Comparison of ENCODE assay signal across 12 mouse cellular contexts in genomic region chr7:58693342-58693741, GRCm38 (mm10). TPM values are rescaled to one million over a fixed set of nuclear protein-coding genes. Genes with fewer than 3 reads are reported as not detected.
A peak's percentile ranks its signal among the peaks of the same experiment; 100 is the strongest.
DNase-seq lines count a peak whose midpoint lies in the region; ATAC-seq and TF ChIP-seq lines count a peak whose summit lies in the region.
"Had no signal": no experiment of that assay in that cellular context is flagged by ENCODE, and none has a peak within 500 bp of the region (broad histone marks: within the 10 kb centered on the region; RNA-seq: fewer than 3 reads in every experiment).

No protein-coding gene starts in this region.

- no peak overlapping the region for H3K9ac ChIP-seq in forebrain, embryonic 14.5 days (ENCODE audit: low read length)
- H3K9ac ChIP-seq in forebrain, postnatal 0 days = no peak overlapping the region
- no peak overlapping the region for H3K9ac ChIP-seq in midbrain, embryonic 15.5 days
- H3K9ac ChIP-seq: embryonic facial prominence, embryonic 12.5 days; hindbrain, embryonic 15.5 days had no signal

- 33% methylated on average over 3 of the region's 3 CpGs for WGBS in forebrain, embryonic 14.5 days
- WGBS in forebrain, postnatal 0 days = 25% methylated on average over 3 of the region's 3 CpGs
- 67% methylated on average over 3 of the region's 3 CpGs for WGBS in midbrain, embryonic 15.5 days

- peak; percentile 17; the same call in 1 of the 2 replicates for ATAC-seq in forebrain, embryonic 14.5 days
- ATAC-seq in forebrain, postnatal 0 days = no peak
- ATAC-seq in midbrain, embryonic 15.5 days (replicated peaks) = no peak

- no peak overlapping the region for H3K4me2 ChIP-seq in forebrain, embryonic 14.5 days (ENCODE audit: low read length)
- no peak overlapping the region for H3K4me2 ChIP-seq in forebrain, postnatal 0 days (ENCODE audit: low read depth)
- H3K4me2 ChIP-seq in midbrain, embryonic 15.5 days = no peak overlapping the region
- H3K4me2 ChIP-seq: embryonic facial prominence, embryonic 12.5 days; hindbrain, embryonic 15.5 days had no signal

- no peak overlapping the region for H3K4me3 ChIP-seq in forebrain, embryonic 14.5 days (ENCODE audit: low read depth, low read length)
- no peak overlapping the region for H3K4me3 ChIP-seq in forebrain, postnatal 0 days (ENCODE audit: low read depth, low read length)
- H3K4me3 ChIP-seq in cortical plate, adult 2 months (ENCODE audit: insufficient read depth, low read length) = no peak overlapping the region
- no peak overlapping the region for H3K4me3 ChIP-seq in midbrain, embryonic 15.5 days
- H3K4me3 ChIP-seq: embryonic facial prominence, embryonic 12.5 days; hindbrain, embryonic 15.5 days had no signal

- no peak for TF ChIP-seq POLR2A in cortical plate, adult 2 months (IDR thresholded peaks at IDR 0.05; ENCODE audit: extremely low read depth, insufficient read depth, low read length)

- DNase-seq in forebrain, embryonic 14.5 days (ENCODE audit: low spot score) = peak; percentile 60
- DNase-seq in forebrain, postnatal 0 days = no peak
- DNase-seq in 3134 (ENCODE audit: extremely low read depth, insufficient read length, low spot score) = peak; percentile 13
- DNase-seq in lung, postnatal 14 days = peak; percentile 11
- no peak for DNase-seq in testis, postnatal 10 days (ENCODE audit: low spot score)
- no peak for DNase-seq in retina, embryonic 14.5 days (ENCODE audit: low spot score)
- DNase-seq: cerebellum, adult 11 months; spleen, adult 18-20 months had no signal

- H3K4me1 ChIP-seq in forebrain, embryonic 14.5 days (ENCODE audit: control insufficient read depth, insufficient read depth, low read length) = peaks cover 13% of the 10 kb centered on the region
- peaks cover 9% of the 10 kb centered on the region; the same call in 1 of the 2 replicates for H3K4me1 ChIP-seq in forebrain, postnatal 0 days (ENCODE audit: insufficient read depth)
- H3K4me1 ChIP-seq in cortical plate, adult 2 months (ENCODE audit: control insufficient read depth, insufficient read depth, low read length) = peaks cover 2% of the 10 kb centered on the region; the same call in 1 of the 2 replicates
- peaks cover 8% of the 10 kb centered on the region for H3K4me1 ChIP-seq in midbrain, embryonic 15.5 days
- H3K4me1 ChIP-seq: embryonic facial prominence, embryonic 12.5 days had no signal

- no peaks in the 10 kb centered on the region for H3K36me3 ChIP-seq in forebrain, embryonic 14.5 days (ENCODE audit: control insufficient read depth, insufficient read depth, low read length)
- no peaks in the 10 kb centered on the region for H3K36me3 ChIP-seq in forebrain, postnatal 0 days (ENCODE audit: insufficient read depth)
- H3K36me3 ChIP-seq in midbrain, embryonic 15.5 days (replicated peaks) = no peaks in the 10 kb centered on the region
- H3K36me3 ChIP-seq: embryonic facial prominence, embryonic 12.5 days; hindbrain, embryonic 15.5 days had no signal

- no peak for TF ChIP-seq CTCF in forebrain, postnatal 0 days (IDR thresholded peaks at IDR 0.05; ENCODE audit: low read depth)
- TF ChIP-seq CTCF in cortical plate, adult 2 months (IDR thresholded peaks at IDR 0.05; ENCODE audit: extremely low read depth, insufficient read depth, low read length) = no peak

- no peak overlapping the region for H3K27ac ChIP-seq in forebrain, embryonic 14.5 days (ENCODE audit: low read depth, low read length)
- H3K27ac ChIP-seq in forebrain, postnatal 0 days (ENCODE audit: low read depth, low read length) = no peak overlapping the region
- peak overlapping the region; percentile 65 for H3K27ac ChIP-seq in cortical plate, adult 2 months (ENCODE audit: insufficient read depth, low read length)
- H3K27ac ChIP-seq in midbrain, embryonic 15.5 days = no peak overlapping the region
- H3K27ac ChIP-seq: embryonic facial prominence, embryonic 12.5 days; hindbrain, embryonic 15.5 days had no signal

- H3K27me3 ChIP-seq in forebrain, embryonic 14.5 days (replicated peaks; ENCODE audit: control insufficient read depth, insufficient read depth, low read length) = no peaks in the 10 kb centered on the region
- no peaks in the 10 kb centered on the region for H3K27me3 ChIP-seq in forebrain, postnatal 0 days (ENCODE audit: insufficient read depth, low read length)
- no peaks in the 10 kb centered on the region for H3K27me3 ChIP-seq in midbrain, embryonic 15.5 days (replicated peaks)
- H3K27me3 ChIP-seq: embryonic facial prominence, embryonic 12.5 days; hindbrain, embryonic 15.5 days had no signal

- H3K9me3 ChIP-seq in forebrain, embryonic 14.5 days (replicated peaks; ENCODE audit: control insufficient read depth, low read length) = no peaks in the 10 kb centered on the region
- H3K9me3 ChIP-seq in forebrain, postnatal 0 days (ENCODE audit: low read length) = no peaks in the 10 kb centered on the region
- no peaks in the 10 kb centered on the region for H3K9me3 ChIP-seq in midbrain, embryonic 15.5 days
- H3K9me3 ChIP-seq: embryonic facial prominence, embryonic 12.5 days; hindbrain, embryonic 15.5 days had no signal

RNA-seq across cellular contexts. Expression of gene Atp10a, which starts 37.4 kb away (rescaled TPM):
- 0.93 and 1.1 TPM in 2 replicates for polyA plus RNA-seq in forebrain, embryonic 14.5 days (2014; fragmentation: Nextera tagmentation; extraction: Ambion mirVana)
- total RNA-seq in forebrain, postnatal 0 days (2014; rRNA removed) = 3.5 and 4.8 TPM in 2 replicates
- 0.57 and 0.70 TPM in 2 replicates for polyA plus RNA-seq in forebrain, postnatal 0 days (2015; fragmentation: Nextera tagmentation; extraction: Ambion mirVana)
- 7.7 and 9.2 TPM in 2 replicates for polyA plus RNA-seq in cortical plate, adult 2 months (2012; rRNA removed)
- 1.2 and 1.3 TPM in 2 replicates for polyA plus RNA-seq in midbrain, embryonic 15.5 days (2015; fragmentation: Nextera tagmentation; extraction: Ambion mirVana)

Comparison
In these comparisons a context has a peak if more than half of its experiments do, and no peak if none do; other contexts are left out.
1. DNase-seq: peak in forebrain, embryonic 14.5 days (single experiment), 3134 (single experiment) and lung, postnatal 14 days (single experiment); none in forebrain, postnatal 0 days (single experiment), testis, postnatal 10 days (single experiment) and retina, embryonic 14.5 days (single experiment).